Mouse (Mus musculus) stomach, embryonic 16.5 days (tissue): ENCODE results near the gene Lgals1. TPM values are rescaled to one million over a fixed set of nuclear protein-coding genes. Genes with fewer than 3 reads are reported as not detected.

Experiments
- ATAC-seq: fragments of 200-750 bp; cut with Nextera tagmentation; 2 replicates; pipeline ENCODE4 v1.8.0; 2017; ENCODE audit warnings: moderate number of reproducible peaks, moderate TSS enrichment; ENCODE audit not compliant: insufficient read depth, low FRiP score
- H3K27ac ChIP-seq: fragments of 300-500 bp; sonication (generic); 2 replicates; pipeline ENCODE4 v1.5.1; 2014; ENCODE audit warnings: low read length
- H3K27me3 ChIP-seq: fragments of 300-500 bp; sonication (generic); 2 replicates; pipeline ENCODE4 v1.6.1; 2014; ENCODE audit warnings: low read length, control low read depth, mixed read lengths; ENCODE audit not compliant: control insufficient read depth, insufficient read depth
- H3K36me3 ChIP-seq: fragments of 300-500 bp; sonication (generic); 2 replicates; pipeline ENCODE4 v1.6.1; 2014; ENCODE audit warnings: low read length; ENCODE audit not compliant: control insufficient read depth, insufficient read depth
- H3K4me1 ChIP-seq: fragments of 300-500 bp; sonication (generic); 2 replicates; pipeline ENCODE4 v1.6.1; 2014; ENCODE audit warnings: low read length, control low read depth, mixed read lengths; ENCODE audit not compliant: control insufficient read depth, insufficient read depth
- H3K4me2 ChIP-seq: fragments of 300-500 bp; sonication (generic); 2 replicates; pipeline ENCODE4 v1.6.1; 2014; ENCODE audit warnings: low read depth, low read length, mixed read lengths
- H3K4me3 ChIP-seq: fragments of 300-500 bp; sonication (generic); replicated peaks from 2 replicates; pipeline ENCODE4 v1.5.1; 2014; ENCODE audit warnings: mild to moderate bottlenecking, low read length
- H3K9ac ChIP-seq: fragments of 300-500 bp; sonication (generic); 2 replicates; pipeline ENCODE4 v1.6.1; 2014; ENCODE audit warnings: low read length
- H3K9me3 ChIP-seq: fragments of 300-500 bp; sonication (generic); replicated peaks from 2 replicates; pipeline ENCODE4 v1.6.1; 2016; ENCODE audit warnings: low read length, control low read depth; ENCODE audit not compliant: control insufficient read depth
- WGBS: fragments of 180-500 bp; shearing (Covaris S2); extraction: QIAGEN DNeasy Blood & Tissue Kit; methylation state at CpG from one replicate; pipeline ENCODE4 v1.1.7; 2014; 5-methylcytosine and 5-hydroxymethylcytosine counted together
- polyA plus RNA-seq: library from polyadenylated mRNA; unstranded; fragments of >200 nt; fragmentation: Nextera tagmentation; extraction: Ambion mirVana; gene quantifications from 2 replicates; pipeline ENCODE4 v1.2.1, GENCODE M21; 2015

The Lgals1 gene
- polyA plus RNA-seq, 1 experiment from 2014 or later: 1,528 TPM

DNA sequence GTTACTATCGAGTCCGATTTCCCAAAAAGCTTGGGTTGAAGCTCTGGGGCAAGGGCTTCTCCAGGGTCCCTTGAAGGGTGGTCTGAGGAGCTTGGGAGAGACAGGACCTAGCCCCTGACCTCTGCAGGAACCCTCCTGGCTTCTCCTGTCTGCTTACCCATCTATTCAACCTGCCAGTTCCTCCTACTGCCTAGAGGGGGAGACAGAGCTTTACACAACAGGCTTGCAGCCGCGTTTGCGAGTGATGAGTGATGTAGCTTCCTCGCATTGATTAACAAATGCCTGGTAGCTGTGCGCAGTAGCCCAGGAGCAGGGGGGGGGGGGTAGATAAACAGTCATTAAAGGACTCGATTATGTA is 10.9 kb upstream of the Lgals1 start:
- H3K9me3 ChIP-seq: no peaks in the 10 kb centered on the region
- H3K4me1 ChIP-seq: peaks cover 22% of the 10 kb centered on the region
- no peak for ATAC-seq
- H3K4me2 ChIP-seq: peak overlapping the region; percentile 100
- H3K36me3 ChIP-seq: peaks cover 3% of the 10 kb centered on the region; the same call in 1 of the 2 replicates
- H3K4me3 ChIP-seq: peak overlapping the region; percentile 68
- no peak overlapping the region for H3K27ac ChIP-seq
- peak overlapping the region; percentile 44 for H3K9ac ChIP-seq
- no peaks in the 10 kb centered on the region; the same call in 1 of the 2 replicates for H3K27me3 ChIP-seq
- WGBS: 8% methylated on average over 8 of the region's 8 CpGs

- Histone ChIP-seq H3K27me3 (no peaks in the 10 kb centered on the region; the same call in 1 of the 2 replicates), H3K4me3 (peak overlapping the region; percentile 26), H3K4me1 (peaks cover 22% of the 10 kb centered on the region), H3K9ac (peak overlapping the region; percentile 44), H3K9me3 (no peaks in the 10 kb centered on the region), H3K4me2 (peak overlapping the region; percentile 100), H3K36me3 (no peaks in the 10 kb centered on the region), H3K27ac (no peak overlapping the region)
- 69% methylated on average over 12 of the region's 12 CpGs for WGBS
- no peak for ATAC-seq
Observed at GRCm38 (mm10) chr15:78916052-78916826, 10.3 kb upstream of the Lgals1 start.

- WGBS: 91% methylated on average over 23 of the region's 23 CpGs
- Histone ChIP-seq H3K4me2 (no peak overlapping the region), H3K9me3 (no peaks in the 10 kb centered on the region), H3K27ac (no peak overlapping the region), H3K9ac (no peak overlapping the region), H3K4me3 (no peak overlapping the region), H3K27me3 (no peaks in the 10 kb centered on the region; the same call in 1 of the 2 replicates), H3K36me3 (no peaks in the 10 kb centered on the region), H3K4me1 (peaks cover 22% of the 10 kb centered on the region)
- ATAC-seq: no peak
Observed at GRCm38 (mm10) chr15:78918126-78918525, 8.4 kb upstream of the Lgals1 start.

- ATAC-seq: no peak
- H3K27ac ChIP-seq: no peak overlapping the region
- H3K4me2 ChIP-seq: no peak overlapping the region
- H3K9me3 ChIP-seq: no peaks in the 10 kb centered on the region
- no peaks in the 10 kb centered on the region; the same call in 1 of the 2 replicates for H3K27me3 ChIP-seq
- 59% methylated on average over 12 of the region's 12 CpGs for WGBS
- no peaks in the 10 kb centered on the region for H3K36me3 ChIP-seq
- no peak overlapping the region for H3K4me3 ChIP-seq
- H3K9ac ChIP-seq: no peak overlapping the region
- H3K4me1 ChIP-seq: peaks cover 14% of the 10 kb centered on the region
Observed at GRCm38 (mm10) chr15:78919914-78920313, 6.6 kb upstream of the Lgals1 start.

DNA sequence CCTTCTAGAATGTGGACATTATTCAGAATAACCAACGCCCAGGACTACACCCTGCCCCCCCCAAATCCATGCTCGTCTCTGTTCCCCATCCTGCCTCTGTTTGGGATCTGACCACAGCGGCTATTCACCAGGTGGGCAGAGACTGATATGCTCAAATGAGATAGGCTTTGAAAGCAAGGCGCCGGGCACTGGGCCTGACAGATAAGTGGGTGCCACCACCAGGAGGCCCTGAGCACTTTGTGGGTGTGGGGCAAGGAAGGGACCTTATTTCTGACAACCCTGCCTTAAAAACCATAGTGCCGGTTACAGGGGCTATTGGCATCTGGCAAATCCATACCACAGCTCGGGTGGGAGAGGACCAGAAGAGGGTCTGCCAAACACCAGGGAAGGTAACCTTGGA is 3.8 kb upstream of the Lgals1 start:
- Histone ChIP-seq H3K4me3 (no peak overlapping the region), H3K36me3 (no peaks in the 10 kb centered on the region), H3K27ac (no peak overlapping the region), H3K9me3 (no peaks in the 10 kb centered on the region), H3K4me1 (peaks cover 21% of the 10 kb centered on the region), H3K4me2 (no peak overlapping the region), H3K27me3 (no peaks in the 10 kb centered on the region), H3K9ac (no peak overlapping the region)
- ATAC-seq: no peak
- WGBS: 77% methylated on average over 7 of the region's 7 CpGs

GRCm38 (mm10) chr15:78923585-78923984 is 2.9 kb upstream of the Lgals1 start:
- no peaks in the 10 kb centered on the region for H3K27me3 ChIP-seq
- no peak overlapping the region for H3K27ac ChIP-seq
- H3K4me1 ChIP-seq: peaks cover 26% of the 10 kb centered on the region
- H3K4me3 ChIP-seq: no peak overlapping the region
- 56% methylated on average over 6 of the region's 6 CpGs for WGBS
- H3K4me2 ChIP-seq: no peak overlapping the region
- ATAC-seq: no peak
- H3K9me3 ChIP-seq: no peaks in the 10 kb centered on the region
- H3K9ac ChIP-seq: no peak overlapping the region
- H3K36me3 ChIP-seq: no peaks in the 10 kb centered on the region

DNA sequence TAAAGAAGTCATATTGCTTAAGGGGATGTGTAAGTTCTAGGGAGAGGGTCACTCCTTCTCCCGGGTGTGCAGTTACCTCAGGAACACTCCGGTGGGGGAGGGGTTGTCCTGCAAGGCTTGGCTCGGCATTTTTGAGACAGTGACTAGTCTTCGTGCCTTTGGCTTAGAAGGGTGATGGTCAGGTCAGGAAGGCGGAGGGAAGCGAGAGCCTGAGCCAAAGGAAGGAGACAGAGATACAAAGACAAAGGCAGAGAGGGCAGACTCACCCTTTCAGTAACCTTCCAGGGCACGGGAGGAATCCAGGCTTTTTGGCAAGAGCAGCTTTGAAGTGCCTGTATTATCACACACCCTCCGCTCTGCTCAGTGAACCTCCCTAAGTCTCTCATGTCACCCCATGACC is 1.4 kb upstream of the Lgals1 start:
- Histone ChIP-seq H3K27me3 (no peaks in the 10 kb centered on the region), H3K9ac (peak overlapping the region; percentile 60; the same call in 1 of the 2 replicates), H3K4me2 (peak overlapping the region; percentile 67; the same call in 1 of the 2 replicates), H3K9me3 (no peaks in the 10 kb centered on the region), H3K4me3 (no peak overlapping the region), H3K36me3 (0 out of 2 replicates have a peak, but pooled peaks cover 5% of the 10 kb centered on the region), H3K4me1 (peaks cover 30% of the 10 kb centered on the region), H3K27ac (peak overlapping the region; percentile 98)
- no peak for ATAC-seq
- WGBS: 36% methylated on average over 8 of the region's 8 CpGs

DNA sequence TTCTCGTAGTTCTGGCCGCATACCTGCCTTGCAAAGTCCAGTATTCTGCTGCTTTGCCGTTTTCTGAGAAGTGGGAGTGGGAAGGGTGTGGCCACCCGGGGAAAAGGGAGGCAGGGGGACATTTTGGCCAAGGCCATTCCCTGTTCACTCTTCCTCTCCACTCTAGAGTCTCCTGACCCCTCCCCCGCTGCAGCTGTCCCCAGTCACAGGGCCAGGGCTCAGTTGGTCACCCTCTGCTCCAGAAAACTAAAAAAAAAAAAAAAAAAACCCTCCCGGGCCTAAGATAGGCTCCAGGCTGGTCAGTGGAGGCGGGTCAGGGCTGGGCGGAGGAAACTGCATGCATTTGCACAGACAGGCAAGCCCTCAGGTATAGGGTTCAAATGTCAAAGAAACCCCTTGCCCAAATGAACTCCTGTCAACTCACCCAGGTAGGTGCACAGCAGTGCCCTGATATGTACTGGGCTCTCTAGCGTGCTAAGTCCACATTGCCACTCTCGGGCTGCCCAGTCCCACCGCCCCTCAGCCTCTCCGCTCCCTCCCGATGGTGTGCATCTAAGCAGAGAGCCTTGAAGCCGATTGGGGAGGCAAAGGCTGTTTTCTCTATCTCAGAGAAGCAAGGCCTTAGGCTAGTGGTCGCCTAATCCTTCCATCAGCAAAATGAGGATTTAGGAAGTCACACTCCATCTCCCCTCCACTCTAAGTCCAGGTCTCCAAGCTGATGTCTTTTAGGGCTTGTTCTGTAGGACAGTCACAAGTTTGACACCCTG is 679 bp downstream of the Lgals1 start:
- no peaks in the 10 kb centered on the region for H3K9me3 ChIP-seq
- peak overlapping the region; percentile 76 for H3K9ac ChIP-seq
- WGBS: 16% methylated on average over 15 of the region's 15 CpGs
- H3K36me3 ChIP-seq: 0 out of 2 replicates have a peak, but pooled peaks cover 5% of the 10 kb centered on the region
- peaks cover 30% of the 10 kb centered on the region for H3K4me1 ChIP-seq
- no peaks in the 10 kb centered on the region for H3K27me3 ChIP-seq
- H3K4me2 ChIP-seq: peak overlapping the region; percentile 67
- peak overlapping the region; percentile 98 for H3K27ac ChIP-seq
- H3K4me3 ChIP-seq: peak overlapping the region; percentile 62
- no peak for ATAC-seq
